Mouse (Mus musculus) myocyte (in vitro differentiated cells): Measurements from ENCODE around the gene Fcor. TPM values are rescaled to one million over a fixed set of nuclear protein-coding genes. Genes with fewer than 3 reads are reported as not detected.
A peak's percentile ranks its signal among the peaks of the same experiment; 100 is the strongest.

Source experiments
- H3K27me3 ChIP-seq: one replicate; pipeline ENCODE4 v1.6.1; 2011; ENCODE audit not compliant: control insufficient read depth, insufficient read depth, insufficient read length
- H3K36me3 ChIP-seq: one replicate; pipeline ENCODE4 v1.6.1; 2011; ENCODE audit not compliant: control insufficient read depth, insufficient read depth
- H3K4me2 ChIP-seq: one replicate; pipeline ENCODE4 v1.6.1; 2011; ENCODE audit warnings: low read depth, control low read depth
- H3K4me3 ChIP-seq: one replicate; pipeline ENCODE4 v1.5.1; 2011; ENCODE audit warnings: mild to moderate bottlenecking, control low read depth, moderate library complexity
- H3K79me2 ChIP-seq: one replicate; pipeline ENCODE4 v1.6.1; 2011; ENCODE audit not compliant: control insufficient read depth, insufficient read depth
- H3ac ChIP-seq: one replicate; pipeline ENCODE4 v1.6.1; 2011; ENCODE audit not compliant: control insufficient read depth, insufficient read length
- CEBPB ChIP-seq: IDR thresholded peaks from 2 replicates; pipeline ENCODE4 v1.6.1; 2011; ENCODE audit warnings: mild to moderate bottlenecking, moderate library complexity; ENCODE audit not compliant: poor library complexity, insufficient read depth, severe bottlenecking
- E2F4 ChIP-seq: IDR thresholded peaks from one replicate; pipeline ENCODE4 v1.6.1; 2011; ENCODE audit warnings: mild to moderate bottlenecking, control low read depth, moderate library complexity; ENCODE audit not compliant: insufficient read depth
- MAX ChIP-seq: IDR thresholded peaks from one replicate; pipeline ENCODE4 v1.6.1; 2011; ENCODE audit warnings: low read depth, mild to moderate bottlenecking, control low read depth
- MYOD1 ChIP-seq, 3 experiments: IDR thresholded peaks; one replicate each; pipeline ENCODE4 v1.6.1; 2011; ENCODE audit warnings: control low read depth in 2 of 3, low read depth in 2 of 3, mild to moderate bottlenecking in 2 of 3, moderate library complexity in 1 of 3; ENCODE audit not compliant: insufficient read length in 2 of 3, control insufficient read depth in 1 of 3
- MYOG ChIP-seq, 3 experiments: IDR thresholded peaks; one replicate each; pipeline ENCODE4 v1.6.1; 2011; ENCODE audit warnings: control low read depth in 2 of 3, low read depth in 2 of 3, mild to moderate bottlenecking in 2 of 3; ENCODE audit not compliant: insufficient read length in 2 of 3, control insufficient read depth in 1 of 3, insufficient read depth in 1 of 3
- POLR2A ChIP-seq: IDR thresholded peaks from one replicate; pipeline ENCODE4 v1.6.1; 2011; ENCODE audit warnings: low read depth, mild to moderate bottlenecking, control low read depth, moderate library complexity; ENCODE audit not compliant: insufficient read length
- POLR2AphosphoS2 ChIP-seq: IDR thresholded peaks from one replicate; pipeline ENCODE4 v1.6.1; 2011; ENCODE audit warnings: low read depth, control low read depth; ENCODE audit not compliant: insufficient read length
- REST ChIP-seq: IDR thresholded peaks from one replicate; pipeline ENCODE4 v1.6.1; 2011; ENCODE audit warnings: mild to moderate bottlenecking, control low read depth, moderate library complexity; ENCODE audit not compliant: insufficient read depth, insufficient read length
- SRF ChIP-seq: IDR thresholded peaks from one replicate; pipeline ENCODE4 v1.6.1; 2011; ENCODE audit warnings: low read depth; ENCODE audit not compliant: control insufficient read depth, insufficient read length
- TCF12 ChIP-seq: IDR thresholded peaks from one replicate; pipeline ENCODE4 v1.6.1; 2011; ENCODE audit warnings: mild to moderate bottlenecking, control low read depth; ENCODE audit not compliant: poor library complexity, insufficient read depth, severe bottlenecking
- TCF3 ChIP-seq: IDR thresholded peaks from one replicate; pipeline ENCODE4 v1.6.1; 2011; ENCODE audit warnings: low read depth, control low read depth; ENCODE audit not compliant: insufficient read length
- USF1 ChIP-seq: IDR thresholded peaks from one replicate; pipeline ENCODE4 v1.6.1; 2011; ENCODE audit warnings: low read depth, mild to moderate bottlenecking, control low read depth, moderate library complexity
- polyA plus RNA-seq: library from polyadenylated mRNA; unstranded; fragments of >200 nt; fragmentation: generic; extraction: Trizol; gene quantifications from one replicate; pipeline ENCODE4 v1.2.1, GENCODE M21; 2012; ENCODE audit warnings: missing spikeins

Gene Fcor
- polyA plus RNA-seq, 1 experiment, result 0.32 TPM

GRCm38 (mm10) chr8:3678831-3679230 lies 6.7 kb upstream of the Fcor start:
- no peak for TF ChIP-seq E2F4
- no peak for TF ChIP-seq MAX
- TF ChIP-seq TCF12, result no peak
- TF ChIP-seq MYOD1 (IDR thresholded peaks at IDR 0.05; ENCODE audit: control insufficient read depth in 1 of 3, insufficient read length in 2 of 3, low read depth in 2 of 3), result no peak
- TF ChIP-seq SRF, result no peak
- TF ChIP-seq CEBPB, result no peak
- TF ChIP-seq POLR2A, result no peak
- no peak for TF ChIP-seq POLR2AphosphoS2
- no peak for TF ChIP-seq MYOG (IDR thresholded peaks at IDR 0.05; ENCODE audit: control insufficient read depth in 1 of 3, insufficient read depth in 1 of 3, insufficient read length in 2 of 3, low read depth in 2 of 3)
- no peak for TF ChIP-seq USF1
- TF ChIP-seq TCF3, result no peak
- TF ChIP-seq REST, result no peak
- H3K4me3 ChIP-seq, result no peak overlapping the region
- H3K36me3 ChIP-seq, result peaks cover 12% of the 10 kb centered on the region
- H3K79me2 ChIP-seq, result peaks cover 26% of the 10 kb centered on the region
- H3ac ChIP-seq, result no peak overlapping the region
- H3K27me3 ChIP-seq, result no peaks in the 10 kb centered on the region
- no peak overlapping the region for H3K4me2 ChIP-seq

- Histone ChIP-seq H3K4me3 (peak overlapping the region; percentile 83), H3K79me2 (peaks cover 26% of the 10 kb centered on the region), H3K4me2 (peak overlapping the region; percentile 78), H3ac (peak overlapping the region; percentile 15), H3K36me3 (peaks cover 12% of the 10 kb centered on the region), H3K27me3 (no peaks in the 10 kb centered on the region)
- TF ChIP-seq E2F4 (no peak), MAX (no peak), REST (no peak), TCF12 (no peak), POLR2AphosphoS2 (no peak)
These were observed 4.9 kb upstream of the Fcor start for GRCm38 (mm10) chr8:3676993-3677579.

GRCm38 (mm10) chr8:3676131-3676992 lies 4.2 kb upstream of the Fcor start, which contains the start of gene Trappc5:
TSS of gene Trappc5 (plus strand) at chr8:3676299.
- H3K4me2 ChIP-seq, result peak within 1 kb of the TSS; percentile 82
- TF ChIP-seq CEBPB (no peak), TCF3 (no peak), TCF12 (no peak), USF1 (peak; percentile 28), MYOG (IDR thresholded peaks at IDR 0.05; ENCODE audit: control insufficient read depth in 1 of 3, insufficient read depth in 1 of 3, insufficient read length in 2 of 3, low read depth in 2 of 3) (peak in 1 of 3 experiments; percentile 34), POLR2A (peak; percentile 83), POLR2AphosphoS2 (peak; percentile 79), SRF (no peak), MAX (no peak), MYOD1 (IDR thresholded peaks at IDR 0.05; ENCODE audit: control insufficient read depth in 1 of 3, insufficient read length in 2 of 3, low read depth in 2 of 3) (no peak), REST (no peak), E2F4 (no peak)
- peaks cover 11% of the 10 kb centered on the region for H3K36me3 ChIP-seq
- H3K4me3 ChIP-seq, result peak within 1 kb of the TSS; percentile 83
- peaks cover 26% of the 10 kb centered on the region for H3K79me2 ChIP-seq
- peak within 1 kb of the TSS; percentile 15 for H3ac ChIP-seq
- no peaks in the 10 kb centered on the region for H3K27me3 ChIP-seq

- Histone ChIP-seq H3K4me3 (no peak overlapping the region), H3K4me2 (no peak overlapping the region), H3K36me3 (peaks cover 4% of the 10 kb centered on the region), H3K79me2 (peaks cover 26% of the 10 kb centered on the region), H3ac (no peak overlapping the region), H3K27me3 (no peaks in the 10 kb centered on the region)
- TF ChIP-seq E2F4 (no peak), MYOD1 (IDR thresholded peaks at IDR 0.05; ENCODE audit: control insufficient read depth in 1 of 3, insufficient read length in 2 of 3, low read depth in 2 of 3) (no peak), POLR2A (no peak), SRF (no peak), MYOG (IDR thresholded peaks at IDR 0.05; ENCODE audit: control insufficient read depth in 1 of 3, insufficient read depth in 1 of 3, insufficient read length in 2 of 3, low read depth in 2 of 3) (no peak), POLR2AphosphoS2 (no peak), REST (no peak), CEBPB (no peak), MAX (no peak), USF1 (no peak), TCF12 (no peak), TCF3 (no peak)
These were observed 2.5 kb upstream of the Fcor start for GRCm38 (mm10) chr8:3674671-3675070.

- Histone ChIP-seq H3K4me2 (no peak overlapping the region), H3K27me3 (peaks cover 20% of the 10 kb centered on the region), H3K36me3 (no peaks in the 10 kb centered on the region), H3K79me2 (no peaks in the 10 kb centered on the region), H3K4me3 (no peak overlapping the region), H3ac (no peak overlapping the region)
- no peak for TF ChIP-seq POLR2A
- TF ChIP-seq POLR2AphosphoS2, result no peak
- TF ChIP-seq CEBPB, result no peak
- TF ChIP-seq TCF12, result no peak
- no peak for TF ChIP-seq REST
- no peak for TF ChIP-seq MYOG (IDR thresholded peaks at IDR 0.05; ENCODE audit: control insufficient read depth in 1 of 3, insufficient read depth in 1 of 3, insufficient read length in 2 of 3, low read depth in 2 of 3)
- TF ChIP-seq TCF3, result no peak
- TF ChIP-seq MAX, result no peak
- TF ChIP-seq SRF, result no peak
These were observed 1.8 kb downstream of the Fcor start for GRCm38 (mm10) chr8:3670388-3670787.
